Mouse (Mus musculus) kidney, postnatal 14 days (tissue): Measurements from ENCODE around the gene H2-Oa.
A peak's percentile ranks its signal among the peaks of the same experiment; 100 is the strongest.
"Not testable (repeated sequence)": the region's sequence is repeated elsewhere in the genome, so short reads cannot be mapped to it uniquely, and the experiment has no call there.

Experiments
- DNase-seq: peaks from one replicate; pipeline ENCODE4 v3.0.0; 2022; ENCODE audit warnings: mixed read lengths

Gene H2-Oa

DNA sequence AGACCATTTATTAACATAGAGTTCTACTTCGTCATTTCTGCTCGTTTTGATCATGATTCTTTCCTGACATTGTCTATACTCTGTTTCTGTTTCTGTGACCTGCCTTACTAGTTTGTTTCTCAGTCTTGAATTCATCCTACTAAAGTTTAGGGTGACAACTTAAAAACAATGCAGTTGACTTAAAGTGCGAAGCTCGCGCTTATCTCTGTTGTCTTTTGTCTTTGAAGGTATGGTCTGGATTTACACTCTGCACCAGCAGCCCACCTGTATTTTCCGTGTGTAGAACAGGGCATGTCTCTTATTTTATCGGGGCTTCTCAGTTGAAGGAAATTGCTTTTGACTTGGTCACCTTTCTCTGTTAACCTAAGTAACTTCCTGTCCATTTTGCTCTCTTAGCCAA lies 31.0 kb downstream of the H2-Oa start:
- no peak for DNase-seq

DNA sequence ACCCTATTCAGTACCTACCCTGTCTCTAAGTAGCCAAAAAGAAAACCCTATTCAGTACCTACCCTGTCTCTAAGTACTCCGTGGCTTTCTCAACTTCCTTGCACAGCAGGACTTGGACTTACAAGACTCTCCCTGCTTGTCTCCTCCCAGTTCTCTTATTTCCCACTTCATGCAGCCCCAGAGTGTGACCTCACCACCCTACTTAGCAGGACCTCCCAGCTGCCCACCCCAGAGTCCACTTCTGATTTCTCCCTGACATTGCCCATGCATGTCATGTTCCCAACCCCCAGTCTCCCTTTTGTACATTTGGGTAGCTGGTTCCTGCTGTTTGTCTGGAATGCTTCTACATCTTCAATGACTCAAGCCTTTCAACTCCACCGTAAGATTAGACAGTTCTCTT lies 31.4 kb downstream of the H2-Oa start:
- DNase-seq: no peak

DNA sequence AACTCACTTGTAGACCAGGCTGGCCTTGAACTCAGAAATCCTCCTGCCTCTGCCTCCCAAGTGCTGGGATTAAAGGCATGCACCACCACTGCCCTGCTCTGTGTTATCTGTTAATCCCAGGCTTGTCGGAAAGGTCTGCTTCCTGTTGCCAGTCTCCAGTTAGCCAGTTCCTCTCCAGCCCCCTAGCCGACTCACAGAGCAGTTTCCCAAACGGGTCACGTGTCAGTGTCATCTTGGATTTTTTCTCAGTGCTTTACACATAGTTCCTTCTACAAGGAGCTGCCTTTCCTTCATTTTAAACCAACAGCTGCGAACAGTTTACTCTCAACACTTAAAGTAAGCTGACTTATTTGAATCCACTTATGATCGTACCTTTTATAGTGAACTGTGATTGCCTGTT lies 32.5 kb downstream of the H2-Oa start:
- no peak for DNase-seq

- no peak for DNase-seq
Observed at GRCm38 (mm10) chr17:34126826-34127420, 34.8 kb downstream of the H2-Oa start.

DNA sequence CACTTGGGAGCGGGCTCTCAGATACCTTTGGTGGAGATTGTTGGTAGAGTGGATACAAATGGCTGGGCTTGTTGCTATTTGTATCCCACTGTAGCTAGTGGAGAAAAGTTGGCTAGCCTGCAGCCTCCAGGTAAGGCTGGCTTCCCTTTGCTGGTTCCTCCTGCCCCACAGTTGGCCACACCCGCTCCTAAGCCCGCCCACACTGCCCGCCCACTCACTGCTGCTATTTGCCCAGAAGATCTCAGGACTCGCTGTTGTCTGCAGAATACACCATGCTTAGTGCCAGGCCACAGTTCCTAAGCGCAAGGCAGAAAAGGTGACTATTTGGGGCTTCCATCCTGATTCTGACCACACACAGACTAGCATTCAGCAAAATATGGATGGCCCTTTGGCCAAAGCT lies 35.3 kb downstream of the H2-Oa start:
- peak; percentile 79 for DNase-seq

GRCm38 (mm10) chr17:34128264-34128937 lies 36.3 kb downstream of the H2-Oa start:
- DNase-seq: no peak

- no peak for DNase-seq
Observed at GRCm38 (mm10) chr17:34128944-34129791, 37.0 kb downstream of the H2-Oa start.

DNA sequence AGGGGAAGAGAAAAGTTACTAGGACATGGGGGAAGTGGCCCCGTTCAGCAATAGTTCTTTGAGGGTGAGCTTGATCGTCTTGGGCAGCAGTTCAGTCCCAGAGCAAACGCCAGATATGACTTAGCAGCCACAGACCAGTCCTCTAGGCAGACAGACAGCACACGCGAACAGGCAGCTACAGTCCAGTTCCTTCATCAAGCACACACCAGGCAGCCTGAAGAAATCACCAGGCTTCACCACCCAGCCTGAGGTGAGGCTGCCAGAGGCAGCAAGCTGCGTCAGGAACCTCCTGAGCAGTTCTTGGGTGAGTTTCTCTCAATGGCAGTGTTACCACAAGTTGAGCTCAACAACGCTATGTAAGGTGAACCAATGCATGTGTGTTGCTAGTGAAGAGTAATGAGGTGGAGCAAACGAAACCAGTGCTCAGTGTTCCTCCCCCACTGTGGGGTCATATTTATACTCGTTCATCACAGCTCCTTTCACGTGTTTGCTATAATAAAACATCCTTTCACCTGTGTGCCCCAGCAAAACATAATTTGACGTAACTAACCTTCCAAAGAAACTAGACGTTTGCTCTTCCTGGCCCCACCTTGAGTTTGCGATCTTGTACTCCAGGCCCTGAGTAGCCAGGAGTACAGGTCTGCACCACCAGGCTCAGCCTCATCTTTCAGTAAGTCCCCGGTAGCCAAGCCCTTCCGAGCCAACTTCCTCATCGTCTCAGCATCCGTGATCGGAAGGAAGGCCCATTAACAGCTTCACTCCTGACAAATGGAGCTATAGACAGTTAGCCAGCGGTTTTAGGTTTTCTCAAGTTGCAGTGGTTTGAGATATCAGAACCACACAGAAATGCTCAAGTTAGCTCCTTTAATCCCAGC lies 38.2 kb downstream of the H2-Oa start:
- peak; percentile 0 for DNase-seq

DNA sequence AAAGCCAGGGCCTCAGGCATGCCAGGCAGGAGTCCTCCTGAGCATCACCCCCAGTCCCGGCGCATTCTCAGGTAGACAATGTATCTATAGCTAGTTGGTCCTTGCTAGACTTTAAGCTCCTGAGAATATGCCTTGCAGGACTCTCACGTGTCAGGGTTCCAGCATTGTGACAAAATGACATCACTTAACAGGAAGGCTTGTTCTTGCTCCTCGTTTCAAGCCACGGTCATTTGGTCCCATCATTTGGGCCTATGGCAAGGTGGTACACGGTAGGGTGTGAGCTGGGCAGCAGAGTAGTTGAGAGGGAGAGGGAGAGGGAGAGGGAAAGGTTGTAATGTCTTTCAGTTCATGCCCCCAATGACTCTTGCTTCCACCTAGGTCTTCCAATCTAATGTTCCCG lies 39.8 kb downstream of the H2-Oa start:
- peak; percentile 0 for DNase-seq

GRCm38 (mm10) chr17:34133289-34133688 lies 41.1 kb downstream of the H2-Oa start:
- no peak for DNase-seq

GRCm38 (mm10) chr17:34134451-34134850 lies 42.3 kb downstream of the H2-Oa start:
- no peak for DNase-seq

GRCm38 (mm10) chr17:34135297-34136224 lies 43.4 kb downstream of the H2-Oa start:
- peak; percentile 98 for DNase-seq

GRCm38 (mm10) chr17:34137601-34138000 lies 45.5 kb downstream of the H2-Oa start:
- no peak for DNase-seq

- DNase-seq: no peak
Observed at GRCm38 (mm10) chr17:34138655-34139054, 46.5 kb downstream of the H2-Oa start.

DNA sequence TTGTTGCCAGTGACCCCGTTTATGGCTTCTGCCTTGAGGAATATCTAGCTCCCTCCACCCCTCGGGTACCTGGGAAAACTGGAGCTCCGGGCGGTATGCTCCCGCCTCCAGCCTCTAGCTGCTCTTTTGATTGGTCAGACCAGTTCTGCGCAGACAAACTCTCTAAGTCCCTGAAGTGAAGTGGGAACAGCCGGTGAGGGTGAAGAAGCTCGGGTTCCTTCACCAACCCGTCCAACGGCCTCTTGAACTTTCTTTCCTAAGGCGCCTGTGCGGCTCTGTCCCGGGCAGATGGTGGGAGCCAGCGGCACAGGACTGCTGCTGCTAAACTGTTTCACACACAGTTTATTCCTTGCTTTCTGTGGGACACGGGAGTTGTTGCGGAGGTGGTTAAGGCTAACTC lies 47.3 kb downstream of the H2-Oa start:
- DNase-seq: peak; percentile 72

GRCm38 (mm10) chr17:34140240-34140639 lies 48.1 kb downstream of the H2-Oa start:
- DNase-seq: no peak

DNA sequence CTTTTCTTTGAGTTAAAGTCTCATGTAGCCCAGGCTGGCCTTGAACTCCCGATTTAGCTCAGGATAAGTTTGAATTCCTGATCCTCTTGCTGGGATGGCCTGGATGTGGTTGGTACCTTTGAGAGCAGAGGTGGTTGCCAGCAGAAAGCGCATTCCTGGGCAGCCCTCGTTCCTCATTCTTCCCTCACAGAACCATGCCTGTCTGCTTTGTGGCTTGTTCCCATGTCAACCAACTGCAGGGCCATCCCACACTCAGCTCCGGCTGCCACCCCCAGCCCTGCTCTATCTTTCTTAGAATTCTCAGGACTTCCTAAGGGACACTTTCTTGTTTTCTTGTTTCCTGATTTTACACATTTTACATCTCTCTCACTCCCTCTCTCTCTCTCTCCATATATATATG lies 49.3 kb downstream of the H2-Oa start:
- no peak for DNase-seq

GRCm38 (mm10) chr17:34142456-34143010 lies 50.4 kb downstream of the H2-Oa start:
- no peak for DNase-seq

DNA sequence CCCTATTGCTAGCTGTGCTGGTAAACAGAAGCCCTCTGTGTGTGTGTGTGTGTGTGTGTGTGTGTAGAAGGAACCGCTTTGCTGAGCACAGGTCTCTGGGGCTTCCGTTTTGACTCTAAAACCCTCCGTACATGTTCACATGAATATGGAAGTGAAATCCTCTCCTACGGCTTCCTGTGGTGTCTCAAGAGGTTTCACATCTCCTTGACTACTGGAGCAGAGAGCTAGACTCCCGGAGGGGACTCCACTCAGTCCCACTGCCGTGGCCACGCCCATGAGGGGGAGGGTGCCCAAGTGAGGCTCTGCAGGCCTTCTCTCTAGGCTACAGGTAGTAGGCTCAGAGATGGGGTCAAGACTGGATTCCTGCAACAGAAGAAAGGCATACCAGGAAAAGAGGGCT lies 50.9 kb downstream of the H2-Oa start, which contains the start of gene H2-DMb2:
Gene H2-DMb2 (plus strand): TSS at position 275 of the 400 bp plus-strand sequence.
- peak; percentile 57 for DNase-seq

DNA sequence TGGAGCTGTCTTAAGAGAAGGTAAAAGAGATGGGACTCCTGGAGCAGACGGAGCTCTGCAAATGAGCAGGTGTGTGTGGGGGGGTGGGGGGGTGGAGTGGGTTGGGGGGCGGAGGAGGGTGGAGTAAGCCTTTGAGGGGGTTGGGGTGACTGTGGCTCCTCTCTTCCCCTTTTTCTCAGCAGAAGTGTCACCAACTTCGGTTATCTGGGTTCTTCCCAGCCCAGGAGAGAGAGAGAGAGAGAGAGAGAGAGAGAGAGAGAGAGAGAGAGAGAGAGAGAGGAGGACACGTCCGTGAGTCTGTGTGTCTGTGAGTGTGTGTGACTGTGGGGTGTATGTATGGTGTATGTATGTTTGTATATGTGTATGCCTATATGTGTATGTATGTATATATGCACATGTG lies 51.3 kb downstream of the H2-Oa start:
- no peak for DNase-seq

GRCm38 (mm10) chr17:34144221-34144620 lies 52.1 kb downstream of the H2-Oa start:
- not testable (repeated sequence) for DNase-seq
